Mouse (Mus musculus): ENCODE data around the gene 2510009E07Rik. TPM values are rescaled to one million over a fixed set of nuclear protein-coding genes. Genes with fewer than 3 reads are reported as not detected.

The 2510009E07Rik gene
- polyA plus RNA-seq, 1 experiment from 2014 or later, result 28.1 TPM

GRCm38 (mm10) chr16:21648800-21649199 is 45.7 kb downstream of the 2510009E07Rik start:
- no peaks in the 10 kb centered on the region for H3K27me3 ChIP-seq (ENCODE audit: control insufficient read depth, insufficient read depth, low read length)
- H3K4me3 ChIP-seq (ENCODE audit: low read depth, low read length), result no peak overlapping the region
- no peaks in the 10 kb centered on the region for H3K36me3 ChIP-seq (ENCODE audit: control insufficient read depth, insufficient read depth, low read length)
- 86% methylated on average over 4 of the region's 4 CpGs for WGBS
- no peak overlapping the region for H3K27ac ChIP-seq (ENCODE audit: low read depth, low read length)
- DNase-seq (ENCODE audit: low spot score) (no peak), ATAC-seq (ENCODE audit: low FRiP score) (no peak)
- no peak overlapping the region for H3K9ac ChIP-seq (ENCODE audit: low read depth, low read length)
- H3K4me2 ChIP-seq (replicated peaks; ENCODE audit: low read depth, low read length), result no peak overlapping the region
- no peaks in the 10 kb centered on the region for H3K4me1 ChIP-seq (replicated peaks; ENCODE audit: control insufficient read depth, insufficient read depth, low read length)
- H3K9me3 ChIP-seq (ENCODE audit: control insufficient read depth, low read length), result no peaks in the 10 kb centered on the region

DNA sequence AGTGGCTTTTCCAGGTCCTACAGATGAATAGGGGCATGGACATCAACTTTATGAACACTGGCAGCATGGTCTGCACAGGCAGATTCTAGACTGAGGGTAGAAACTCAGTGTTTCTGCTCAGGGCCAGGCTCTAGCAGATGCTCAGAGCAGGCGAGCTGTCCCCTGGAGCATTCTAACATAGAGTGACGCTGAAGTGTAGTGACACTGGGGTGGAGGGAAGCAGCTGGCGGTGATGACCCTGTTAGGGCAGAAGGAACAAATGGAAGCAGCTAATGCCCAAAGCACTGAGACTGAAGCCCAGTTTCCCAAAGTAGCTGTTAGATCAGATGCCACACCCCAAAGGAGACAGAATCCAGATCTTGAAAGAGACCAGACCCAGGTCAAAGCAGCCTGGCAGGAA is 48.0 kb downstream of the 2510009E07Rik start:
- no peaks in the 10 kb centered on the region for H3K4me1 ChIP-seq (replicated peaks; ENCODE audit: control insufficient read depth, insufficient read depth, low read length)
- H3K27me3 ChIP-seq (ENCODE audit: control insufficient read depth, insufficient read depth, low read length), result no peaks in the 10 kb centered on the region
- WGBS, result 73% methylated on average over 3 of the region's 3 CpGs
- H3K9ac ChIP-seq (ENCODE audit: low read depth, low read length), result no peak overlapping the region
- H3K27ac ChIP-seq (ENCODE audit: low read depth, low read length), result peak overlapping the region; percentile 51; the same call in 1 of the 2 replicates
- no peaks in the 10 kb centered on the region for H3K36me3 ChIP-seq (ENCODE audit: control insufficient read depth, insufficient read depth, low read length)
- ATAC-seq (ENCODE audit: low FRiP score) (no peak), DNase-seq (ENCODE audit: low spot score) (no peak)
- no peaks in the 10 kb centered on the region for H3K9me3 ChIP-seq (ENCODE audit: control insufficient read depth, low read length)
- H3K4me2 ChIP-seq (replicated peaks; ENCODE audit: low read depth, low read length), result no peak overlapping the region
- H3K4me3 ChIP-seq (ENCODE audit: low read depth, low read length), result no peak overlapping the region

DNA sequence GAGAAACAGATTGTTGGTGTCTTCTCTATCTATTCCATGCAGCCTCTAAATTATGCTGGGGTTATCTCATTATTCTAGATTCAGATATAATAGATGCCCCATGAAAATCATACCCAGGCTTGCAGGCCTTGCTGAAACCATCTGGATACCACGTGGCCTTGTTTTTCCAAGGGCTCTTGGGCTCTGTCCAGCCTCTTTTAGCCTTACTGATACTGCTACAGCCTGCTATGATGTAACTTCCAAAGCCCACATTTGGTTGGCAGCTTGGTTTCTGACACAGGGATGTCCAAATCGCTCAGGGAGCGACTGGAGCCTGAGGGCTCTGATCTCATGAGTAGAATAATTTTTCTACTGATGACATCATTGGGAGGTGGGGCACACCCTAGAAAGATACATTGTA is 48.5 kb downstream of the 2510009E07Rik start:
- H3K9ac ChIP-seq (ENCODE audit: low read depth, low read length), result no peak overlapping the region
- 83% methylated on average over 3 of the region's 3 CpGs for WGBS
- H3K27me3 ChIP-seq (ENCODE audit: control insufficient read depth, insufficient read depth, low read length), result no peaks in the 10 kb centered on the region
- no peaks in the 10 kb centered on the region for H3K9me3 ChIP-seq (ENCODE audit: control insufficient read depth, low read length)
- no peak overlapping the region for H3K4me2 ChIP-seq (replicated peaks; ENCODE audit: low read depth, low read length)
- no peaks in the 10 kb centered on the region for H3K4me1 ChIP-seq (replicated peaks; ENCODE audit: control insufficient read depth, insufficient read depth, low read length)
- H3K36me3 ChIP-seq (ENCODE audit: control insufficient read depth, insufficient read depth, low read length), result no peaks in the 10 kb centered on the region
- H3K27ac ChIP-seq (ENCODE audit: low read depth, low read length), result peak overlapping the region; percentile 51; the same call in 1 of the 2 replicates
- DNase-seq (ENCODE audit: low spot score) (no peak), ATAC-seq (ENCODE audit: low FRiP score) (no peak)
- H3K4me3 ChIP-seq (ENCODE audit: low read depth, low read length), result no peak overlapping the region

DNA sequence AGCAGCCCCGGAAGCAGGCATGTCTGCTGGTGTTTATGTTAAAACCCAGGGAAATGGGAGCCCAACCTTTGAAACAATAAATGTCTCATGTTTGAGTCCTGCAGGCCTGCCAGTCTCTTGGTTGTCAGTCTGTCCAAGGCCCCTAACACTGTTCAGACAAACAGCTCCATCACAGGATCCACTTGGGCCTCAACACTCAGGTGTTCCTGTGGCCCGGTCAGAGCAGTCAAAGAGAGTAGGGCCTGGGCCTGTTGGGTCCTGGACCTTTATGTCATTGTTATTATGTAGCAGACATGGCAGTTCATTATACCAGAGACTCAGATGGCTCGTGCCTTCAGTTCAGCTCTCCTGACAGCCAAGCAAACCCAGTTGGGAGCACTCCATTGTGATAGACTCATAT is 49.9 kb downstream of the 2510009E07Rik start:
- no peaks in the 10 kb centered on the region for H3K36me3 ChIP-seq (ENCODE audit: control insufficient read depth, insufficient read depth, low read length)
- ATAC-seq (ENCODE audit: low FRiP score) (no peak), DNase-seq (ENCODE audit: low spot score) (no peak)
- no peaks in the 10 kb centered on the region for H3K27me3 ChIP-seq (ENCODE audit: control insufficient read depth, insufficient read depth, low read length)
- no peak overlapping the region for H3K4me3 ChIP-seq (ENCODE audit: low read depth, low read length)
- H3K9ac ChIP-seq (ENCODE audit: low read depth, low read length), result no peak overlapping the region
- no peak overlapping the region for H3K4me2 ChIP-seq (replicated peaks; ENCODE audit: low read depth, low read length)
- H3K4me1 ChIP-seq (replicated peaks; ENCODE audit: control insufficient read depth, insufficient read depth, low read length), result no peaks in the 10 kb centered on the region
- 69% methylated on average over 3 of the region's 3 CpGs for WGBS
- H3K27ac ChIP-seq (ENCODE audit: low read depth, low read length), result no peak overlapping the region
- H3K9me3 ChIP-seq (ENCODE audit: control insufficient read depth, low read length), result no peaks in the 10 kb centered on the region

GRCm38 (mm10) chr16:21644066-21644561 is 50.4 kb downstream of the 2510009E07Rik start:
- no peak for ATAC-seq (ENCODE audit: low FRiP score)
- H3K4me1 ChIP-seq (replicated peaks; ENCODE audit: control insufficient read depth, insufficient read depth, low read length), result no peaks in the 10 kb centered on the region
- no peak overlapping the region for H3K4me3 ChIP-seq (ENCODE audit: low read depth, low read length)
- H3K9ac ChIP-seq (ENCODE audit: low read depth, low read length), result no peak overlapping the region
- H3K9me3 ChIP-seq (ENCODE audit: control insufficient read depth, low read length), result no peaks in the 10 kb centered on the region
- no peak for DNase-seq (ENCODE audit: low spot score)
- no peak overlapping the region for H3K27ac ChIP-seq (ENCODE audit: low read depth, low read length)
- WGBS, result 49% methylated on average over 17 of the region's 17 CpGs
- no peaks in the 10 kb centered on the region for H3K27me3 ChIP-seq (ENCODE audit: control insufficient read depth, insufficient read depth, low read length)
- H3K4me2 ChIP-seq (replicated peaks; ENCODE audit: low read depth, low read length), result no peak overlapping the region
- H3K36me3 ChIP-seq (ENCODE audit: control insufficient read depth, insufficient read depth, low read length), result no peaks in the 10 kb centered on the region

DNA sequence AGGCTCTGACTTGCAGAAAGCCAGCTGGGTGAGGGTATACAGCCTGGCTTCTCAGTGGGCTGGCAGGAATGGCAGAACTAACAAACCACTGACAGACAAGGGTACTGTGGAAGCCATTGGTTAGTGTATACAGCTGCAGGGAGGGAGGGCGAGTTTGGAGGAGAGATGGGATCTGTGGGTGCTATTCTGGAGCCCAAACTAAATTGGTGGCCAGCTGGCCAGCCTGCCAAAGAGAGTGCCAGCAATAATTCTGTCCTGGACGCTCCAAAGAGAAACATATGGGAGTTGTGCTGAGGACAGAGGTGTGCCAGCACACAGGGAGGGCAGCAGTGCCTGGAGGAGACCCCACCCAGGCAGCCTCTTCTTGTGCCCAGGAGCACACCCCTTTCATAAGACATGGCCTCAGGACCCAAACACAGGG is 50.8 kb downstream of the 2510009E07Rik start:
- H3K27ac ChIP-seq (ENCODE audit: low read depth, low read length), result no peak overlapping the region
- no peak overlapping the region for H3K4me2 ChIP-seq (replicated peaks; ENCODE audit: low read depth, low read length)
- no peak overlapping the region for H3K4me3 ChIP-seq (ENCODE audit: low read depth, low read length)
- H3K9me3 ChIP-seq (ENCODE audit: control insufficient read depth, low read length), result no peaks in the 10 kb centered on the region
- no peak for ATAC-seq (ENCODE audit: low FRiP score)
- no peaks in the 10 kb centered on the region for H3K27me3 ChIP-seq (ENCODE audit: control insufficient read depth, insufficient read depth, low read length)
- H3K9ac ChIP-seq (ENCODE audit: low read depth, low read length), result no peak overlapping the region
- DNase-seq (ENCODE audit: low spot score), result no peak
- 85% methylated on average over 2 of the region's 2 CpGs for WGBS
- no peaks in the 10 kb centered on the region for H3K36me3 ChIP-seq (ENCODE audit: control insufficient read depth, insufficient read depth, low read length)
- H3K4me1 ChIP-seq (replicated peaks; ENCODE audit: control insufficient read depth, insufficient read depth, low read length), result no peaks in the 10 kb centered on the region

DNA sequence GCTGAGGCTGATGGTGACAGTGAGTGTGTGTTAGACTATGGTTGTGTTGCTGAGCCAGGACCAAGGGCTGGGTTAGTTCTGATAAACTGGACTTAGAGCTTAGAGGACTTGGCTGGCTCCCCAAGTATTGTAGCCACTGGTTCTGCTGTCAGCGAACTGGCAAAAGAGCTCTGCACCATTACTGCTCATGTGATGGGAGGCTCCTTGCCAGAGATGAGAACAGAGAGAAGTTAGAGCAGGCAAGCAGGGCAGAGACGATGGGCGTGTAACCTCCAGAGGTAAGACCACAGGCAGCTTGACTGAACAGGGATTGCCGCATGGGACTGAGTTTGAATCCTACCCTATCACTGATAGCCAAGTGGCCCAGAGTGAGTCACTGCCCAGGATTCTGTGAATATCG is 51.6 kb downstream of the 2510009E07Rik start:
- DNase-seq (ENCODE audit: low spot score) (no peak), ATAC-seq (ENCODE audit: low FRiP score) (no peak)
- H3K27ac ChIP-seq (ENCODE audit: low read depth, low read length), result no peak overlapping the region
- no peak overlapping the region for H3K4me2 ChIP-seq (replicated peaks; ENCODE audit: low read depth, low read length)
- H3K27me3 ChIP-seq (ENCODE audit: control insufficient read depth, insufficient read depth, low read length), result no peaks in the 10 kb centered on the region
- H3K4me3 ChIP-seq (ENCODE audit: low read depth, low read length), result no peak overlapping the region
- H3K36me3 ChIP-seq (ENCODE audit: control insufficient read depth, insufficient read depth, low read length), result no peaks in the 10 kb centered on the region
- H3K9ac ChIP-seq (ENCODE audit: low read depth, low read length), result no peak overlapping the region
- no peaks in the 10 kb centered on the region for H3K9me3 ChIP-seq (ENCODE audit: control insufficient read depth, low read length)
- 89% methylated on average over 5 of the region's 5 CpGs for WGBS
- no peaks in the 10 kb centered on the region for H3K4me1 ChIP-seq (replicated peaks; ENCODE audit: control insufficient read depth, insufficient read depth, low read length)

GRCm38 (mm10) chr16:21641944-21642343 is 52.5 kb downstream of the 2510009E07Rik start:
- no peaks in the 10 kb centered on the region for H3K4me1 ChIP-seq (replicated peaks; ENCODE audit: control insufficient read depth, insufficient read depth, low read length)
- H3K4me2 ChIP-seq (replicated peaks; ENCODE audit: low read depth, low read length), result no peak overlapping the region
- H3K9me3 ChIP-seq (ENCODE audit: control insufficient read depth, low read length), result no peaks in the 10 kb centered on the region
- ATAC-seq (ENCODE audit: low FRiP score), result no peak
- 92% methylated on average over 3 of the region's 3 CpGs for WGBS
- no peak overlapping the region for H3K27ac ChIP-seq (ENCODE audit: low read depth, low read length)
- no peaks in the 10 kb centered on the region for H3K36me3 ChIP-seq (ENCODE audit: control insufficient read depth, insufficient read depth, low read length)
- no peaks in the 10 kb centered on the region for H3K27me3 ChIP-seq (ENCODE audit: control insufficient read depth, insufficient read depth, low read length)
- DNase-seq (ENCODE audit: low spot score), result no peak
- H3K4me3 ChIP-seq (ENCODE audit: low read depth, low read length), result no peak overlapping the region
- no peak overlapping the region for H3K9ac ChIP-seq (ENCODE audit: low read depth, low read length)

DNA sequence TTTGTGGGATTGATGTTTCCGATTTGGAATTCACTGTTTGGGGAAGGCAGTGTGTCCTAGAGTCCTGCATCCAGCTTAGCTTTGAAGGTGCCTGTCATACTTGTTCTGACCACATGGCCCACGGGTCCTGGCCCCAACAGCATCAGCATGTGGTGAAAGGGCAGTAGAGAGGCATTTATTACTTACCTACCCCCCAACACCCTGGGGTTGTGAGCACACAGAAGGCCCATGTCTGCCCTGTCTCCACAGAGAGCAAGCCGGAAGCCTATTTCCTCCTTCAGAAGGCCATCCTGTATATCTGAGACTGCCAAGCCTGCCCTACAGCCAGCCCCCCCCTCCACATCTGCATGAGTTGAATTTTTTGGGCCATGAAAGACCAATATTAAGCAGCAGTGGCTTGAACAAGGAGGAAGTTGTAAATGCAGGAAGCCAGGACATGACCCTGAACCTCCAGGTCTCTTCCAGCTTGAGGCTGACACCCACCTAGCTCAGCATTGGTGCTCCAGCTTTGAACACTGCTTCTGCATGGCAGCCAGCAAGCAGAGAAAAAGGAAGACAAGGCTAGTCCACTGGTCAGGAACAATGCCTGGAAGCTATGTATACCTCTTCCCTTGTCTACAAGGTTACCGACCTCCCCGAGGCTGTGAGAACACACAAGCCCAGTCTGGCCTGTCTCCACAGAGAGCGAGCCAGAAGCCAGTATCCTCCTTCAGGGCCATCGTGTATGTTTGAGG is 53.5 kb downstream of the 2510009E07Rik start:
- DNase-seq (ENCODE audit: low spot score) (no peak), ATAC-seq (ENCODE audit: low FRiP score) (no peak)
- Histone ChIP-seq H3K4me1 (replicated peaks; ENCODE audit: control insufficient read depth, insufficient read depth, low read length) (no peaks in the 10 kb centered on the region), H3K4me3 (ENCODE audit: low read depth, low read length) (no peak overlapping the region), H3K9me3 (ENCODE audit: control insufficient read depth, low read length) (no peaks in the 10 kb centered on the region), H3K36me3 (ENCODE audit: control insufficient read depth, insufficient read depth, low read length) (no peaks in the 10 kb centered on the region), H3K27ac (ENCODE audit: low read depth, low read length) (no peak overlapping the region), H3K27me3 (ENCODE audit: control insufficient read depth, insufficient read depth, low read length) (no peaks in the 10 kb centered on the region), H3K9ac (ENCODE audit: low read depth, low read length) (no peak overlapping the region), H3K4me2 (replicated peaks; ENCODE audit: low read depth, low read length) (no peak overlapping the region)
- 84% methylated on average over 7 of the region's 7 CpGs for WGBS

All from hindbrain, embryonic 11.5 days (tissue).